Mouse (Mus musculus) central nervous system, embryonic 14 days (tissue): ENCODE results near the gene Nepn. TPM values are rescaled to one million over a fixed set of nuclear protein-coding genes. Genes with fewer than 3 reads are reported as not detected.

ENCODE experiments used
- polyA plus RNA-seq: library from polyadenylated mRNA; depleted of rRNA; stranded (reverse); fragments of >200 nt; gene quantifications from 2 replicates; pipeline ENCODE4 v1.2.3, GENCODE M21; 2012; rRNA removed

Gene Nepn
- polyA plus RNA-seq = 0.04 and 0.14 TPM in 2 replicates

GRCm38 (mm10) chr10:52388922-52389430 lies at the start of gene Nepn:
Nepn (plus strand) TSS chr10:52388972.

GRCm38 (mm10) chr10:52358467-52358866 lies 30.3 kb upstream of the Nepn start, which contains the start of gene Gm26741:
Gm26741 (plus strand) TSS chr10:52358767.

DNA sequence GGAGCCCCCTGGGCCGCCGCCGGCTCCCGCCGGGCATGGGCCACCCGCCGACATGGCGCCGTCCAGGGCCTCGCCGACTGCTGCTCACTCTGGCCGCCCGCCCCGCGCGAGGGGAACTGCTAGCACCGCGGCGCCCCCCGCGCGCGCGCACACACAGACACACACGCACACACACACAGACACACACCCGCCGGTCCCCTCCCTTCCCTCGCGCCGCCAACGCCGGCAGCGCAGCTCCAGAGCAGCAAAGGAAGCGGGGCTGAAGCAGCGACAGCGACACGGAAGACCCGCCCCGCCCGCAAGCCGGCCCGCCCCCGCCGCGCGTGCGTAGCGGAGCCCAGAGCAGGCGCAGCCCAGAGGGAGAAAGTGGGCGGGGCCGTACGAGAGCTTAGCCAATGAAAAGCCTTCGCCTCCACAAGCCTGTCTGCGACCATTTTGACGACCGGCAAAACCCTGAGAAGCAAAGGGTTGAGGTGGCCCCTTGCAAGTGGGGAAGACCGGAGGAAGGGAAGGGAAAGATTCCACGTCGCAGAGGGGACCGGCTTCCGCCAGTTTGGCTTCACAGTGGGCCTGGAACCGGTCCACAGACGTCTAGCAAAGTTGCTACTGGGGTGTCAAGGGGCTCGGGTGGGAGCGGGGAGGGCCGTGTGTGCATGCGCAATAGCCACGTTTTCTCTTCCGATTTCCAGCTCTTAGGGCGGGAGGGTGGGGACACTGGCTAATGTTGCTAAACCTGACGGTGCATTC lies 6.8 kb upstream of the Nepn start, which contains the start of gene Gopc:
Gopc (minus strand) TSS at position 280 of the 747 bp plus-strand sequence.

DNA sequence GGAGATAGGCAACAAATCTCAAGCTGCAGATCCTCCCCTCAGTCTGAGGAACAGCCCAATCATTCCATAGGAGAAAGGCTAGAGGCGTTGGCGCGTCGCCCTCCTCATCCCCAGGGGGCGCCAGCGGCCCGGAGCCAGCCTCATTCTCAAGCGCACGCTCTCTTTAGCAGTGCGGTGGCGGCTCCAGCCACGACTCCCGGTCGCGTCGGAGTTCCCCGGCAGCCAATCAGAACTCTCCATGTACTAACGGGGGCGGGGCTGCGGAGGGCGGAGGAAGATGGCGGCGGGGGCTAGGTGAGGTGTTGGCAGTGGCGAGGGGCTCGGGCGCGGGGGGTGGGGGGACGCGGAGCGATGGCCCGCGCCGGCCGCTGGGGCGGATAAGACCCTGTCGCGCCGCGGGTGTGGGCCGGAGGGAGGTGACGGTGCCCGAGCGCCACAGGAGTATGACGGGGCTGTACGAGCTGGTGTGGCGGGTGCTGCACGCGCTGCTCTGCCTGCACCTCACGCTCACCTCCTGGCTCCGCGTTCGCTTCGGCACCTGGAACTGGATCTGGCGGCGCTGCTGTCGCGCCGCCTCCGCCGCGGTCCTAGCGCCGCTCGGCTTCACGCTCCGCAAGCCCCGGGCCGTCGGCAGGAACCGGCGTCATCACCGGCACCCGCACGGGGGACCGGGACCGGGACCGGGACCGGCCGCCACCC lies 28.7 kb downstream of the Nepn start, which contains the start of gene Nus1:
Nus1 (plus strand) TSS at position 249 of the 699 bp plus-strand sequence.

Other genes starting within 250 kb of the Nepn start
- gene Ros1, start 193.7 kb upstream of the Nepn start, polyA plus RNA-seq = 0.01 TPM in 1 of 2 replicates, not detected in the other
- gene Dcbld1, start 155.4 kb upstream of the Nepn start, polyA plus RNA-seq = 11.8 and 12.6 TPM in 2 replicates
- not detected in 2 replicates for gene Gm26741, start 30.2 kb upstream of the Nepn start, polyA plus RNA-seq
- 14.1 and 16.6 TPM in 2 replicates for gene Gopc, start 6.8 kb upstream of the Nepn start, polyA plus RNA-seq
- gene Nus1, start 28.6 kb downstream of the Nepn start, polyA plus RNA-seq = 22.8 and 25.5 TPM in 2 replicates